Mouse (Mus musculus): ENCODE measurements around the gene 1700074P13Rik. TPM values are rescaled to one million over a fixed set of nuclear protein-coding genes. Genes with fewer than 3 reads are reported as not detected.
"Not testable (repeated sequence)": the region's sequence is repeated elsewhere in the genome, so short reads cannot be mapped to it uniquely, and the experiment has no call there.

The 1700074P13Rik gene
- total RNA-seq (2021): not detected in 2 replicates
- long read RNA-seq: 0 reads

- DNase-seq: no peak
These were observed at the start of gene 1700074P13Rik for GRCm38 (mm10) chr6:40940457-40940856. Gene 1700074P13Rik, minus strand, starts transcription at chr6:40940557.

DNA sequence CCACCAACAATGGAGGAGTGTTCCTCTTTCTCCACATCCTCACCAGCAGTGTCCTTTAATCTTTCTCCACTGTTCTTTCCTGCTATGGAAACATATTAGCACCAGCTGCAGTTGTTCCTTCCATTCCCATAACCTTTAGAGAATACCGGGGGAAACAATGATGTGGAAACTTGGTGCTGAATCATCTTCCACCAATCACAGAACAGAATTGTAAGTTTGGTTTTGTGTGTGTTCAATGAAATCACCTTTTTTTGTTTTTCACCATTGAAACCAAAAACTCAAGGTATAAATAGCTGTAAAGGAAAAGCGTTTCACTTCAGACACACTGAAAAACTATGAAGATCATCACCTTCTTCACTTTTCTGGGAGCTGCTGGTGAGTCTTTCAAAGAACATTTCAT lies 24.1 kb upstream of the 1700074P13Rik start, which contains the start of gene 1810009J06Rik:
Gene 1810009J06Rik, plus strand, starts transcription at position 301 of the 400 bp plus-strand sequence.
- not testable (repeated sequence) for DNase-seq

GRCm38 (mm10) chr6:40953716-40954115 lies 13.4 kb upstream of the 1700074P13Rik start:
- no peak for DNase-seq

- DNase-seq: no peak
These were observed 11.4 kb upstream of the 1700074P13Rik start, which contains the start of gene Gm4744 for GRCm38 (mm10) chr6:40951770-40952169. Gene Gm4744, minus strand, starts transcription at chr6:40951870.

DNA sequence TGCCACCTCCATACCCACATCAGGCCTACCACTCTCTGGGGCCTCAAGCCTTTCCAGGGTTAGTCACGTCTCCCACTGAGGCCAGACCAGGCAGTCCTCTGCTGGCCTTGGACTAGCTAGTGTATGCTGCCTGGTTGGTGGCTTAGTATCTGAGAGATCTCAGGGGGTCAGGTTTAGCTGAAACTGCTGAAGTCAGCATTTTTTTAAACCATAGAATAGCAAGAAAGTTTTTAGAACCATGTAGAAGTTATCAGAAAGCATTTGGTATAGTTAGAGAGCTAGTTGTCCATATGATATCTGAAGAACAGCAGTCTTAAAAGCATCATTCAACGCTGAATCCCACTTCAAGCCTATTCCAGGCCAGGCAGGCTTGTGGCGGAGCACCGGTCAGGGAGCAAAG lies 20.4 kb downstream of the 1700074P13Rik start:
- DNase-seq: no peak

DNA sequence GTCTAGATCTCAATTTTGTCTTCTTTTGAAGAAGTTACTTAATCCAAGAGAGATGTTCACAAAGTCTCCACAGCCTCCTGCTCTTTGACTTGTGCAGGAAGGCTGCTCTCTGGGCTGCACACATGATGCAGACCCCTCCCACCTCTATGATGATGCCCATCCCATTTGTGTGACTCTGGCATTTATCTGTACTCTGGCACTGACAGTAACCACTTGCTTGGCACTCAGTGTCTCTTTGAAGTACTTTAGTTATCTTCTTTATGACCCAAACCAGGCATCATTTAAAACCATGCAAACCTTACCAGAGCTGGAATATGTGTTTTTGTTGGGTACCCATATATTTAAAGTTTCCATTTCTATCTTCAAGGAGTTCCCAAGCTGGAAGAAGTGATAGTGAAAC lies 40.1 kb downstream of the 1700074P13Rik start, which contains the start of gene Prss58:
Gene Prss58, minus strand, starts transcription at position 101 of the 400 bp plus-strand sequence.
- DNase-seq: no peak

- no peak for DNase-seq
These were observed 45.6 kb downstream of the 1700074P13Rik start for GRCm38 (mm10) chr6:40894716-40895115.

DNA sequence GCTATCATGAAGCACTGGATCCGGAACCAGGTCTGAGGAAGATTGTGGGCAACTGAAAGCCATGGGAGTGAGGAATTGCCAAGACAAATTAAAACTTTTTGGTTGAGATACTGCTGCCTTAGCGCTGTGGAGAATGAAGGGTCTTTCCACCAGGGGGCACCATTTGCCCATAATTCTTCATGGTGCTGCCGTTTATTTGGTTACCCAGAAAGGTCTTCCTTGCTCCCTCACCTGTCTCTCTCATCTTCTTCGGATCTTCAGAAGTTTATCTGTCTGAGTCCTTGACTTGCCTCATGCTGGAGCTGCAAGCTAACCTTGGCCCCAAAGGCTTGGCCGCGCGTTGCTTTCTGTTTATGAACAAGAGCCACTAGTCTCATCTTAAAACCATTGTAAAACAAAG lies 46.8 kb downstream of the 1700074P13Rik start:
- peak; percentile 43 for DNase-seq

DNA sequence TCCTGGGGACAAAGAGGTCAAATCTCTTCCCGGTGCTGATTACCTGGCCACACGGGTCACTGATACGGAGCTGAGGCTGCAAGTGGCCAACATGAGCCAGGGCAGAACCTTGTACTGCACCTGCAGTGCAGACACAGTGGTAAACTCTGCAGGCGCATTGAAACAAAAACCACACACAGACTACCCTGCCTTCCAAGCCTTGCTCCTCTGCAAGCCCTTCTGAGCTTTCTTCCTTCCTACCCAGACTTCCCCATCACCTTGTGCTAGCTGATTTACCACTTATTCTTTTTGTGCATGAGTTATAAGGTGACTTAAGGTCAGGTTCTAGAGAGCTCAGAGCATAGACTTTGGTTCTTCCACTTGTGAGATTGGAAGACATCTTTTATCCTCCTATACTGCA lies 48.6 kb downstream of the 1700074P13Rik start:
- no peak for DNase-seq

DNA sequence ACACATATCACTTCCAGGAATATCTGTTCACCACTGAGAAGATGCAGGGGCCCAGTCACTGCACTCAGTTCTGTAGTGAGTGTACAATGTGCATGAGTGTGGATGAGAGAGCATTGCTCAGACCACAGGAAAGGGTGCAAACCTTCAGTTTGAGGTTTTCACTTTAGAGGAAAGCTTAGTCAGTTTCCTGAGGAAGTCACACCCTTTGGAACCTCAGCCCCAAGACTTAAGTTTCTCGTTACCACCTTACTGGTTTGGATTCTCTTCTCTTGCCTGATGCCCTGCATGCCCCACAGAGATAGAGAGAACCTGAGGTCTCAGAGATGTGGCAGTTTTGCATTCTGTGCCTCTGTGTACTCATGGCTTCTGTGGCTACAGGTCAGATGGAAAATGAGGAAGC lies 49.4 kb downstream of the 1700074P13Rik start:
- DNase-seq: no peak

DNA sequence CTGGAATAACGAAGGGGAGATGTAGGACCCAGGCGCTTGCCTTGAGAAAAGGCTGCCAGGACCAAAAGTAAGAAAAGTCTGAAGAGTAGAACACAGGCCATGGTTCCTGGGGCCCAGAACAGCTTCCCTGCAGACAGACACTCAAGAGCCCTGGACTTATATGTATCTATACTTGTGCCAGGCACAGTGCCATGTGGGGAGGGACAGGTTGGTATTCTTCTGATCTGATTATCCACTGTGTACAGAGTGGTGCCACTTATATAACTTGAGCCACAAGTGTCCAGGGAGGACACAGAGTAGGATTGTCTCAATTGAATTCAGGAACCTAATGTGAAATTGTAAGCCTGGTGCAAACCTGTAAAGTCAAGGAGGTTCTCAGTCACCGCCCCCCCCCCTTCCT lies 53.0 kb downstream of the 1700074P13Rik start, which contains the start of gene Moxd2:
Gene Moxd2, minus strand, starts transcription at position 101 of the 400 bp plus-strand sequence.
- DNase-seq: no peak

Other genes starting within 250 kb of the 1700074P13Rik start
- not detected in 2 replicates for gene Moxd2, start 53.1 kb downstream of the 1700074P13Rik start, total RNA-seq (2021)
- not detected in 2 replicates for gene Prss58, start 40.2 kb downstream of the 1700074P13Rik start, total RNA-seq (2021)
- not detected in 2 replicates for gene Gm4744, start 11.3 kb upstream of the 1700074P13Rik start, total RNA-seq (2021)
- not detected in 2 replicates for gene 1810009J06Rik, start 24.2 kb upstream of the 1700074P13Rik start, total RNA-seq (2021)
- gene Gm2663, start 58.9 kb upstream of the 1700074P13Rik start, total RNA-seq (2021): not detected in 2 replicates
- gene 2210010C04Rik, start 95.0 kb upstream of the 1700074P13Rik start, total RNA-seq (2021): not detected in 2 replicates

Data from adrenal gland, postnatal 25 days (tissue).